Mouse (Mus musculus): ENCODE results near the gene Tssk2. TPM values are rescaled to one million over a fixed set of nuclear protein-coding genes. Genes with fewer than 3 reads are reported as not detected.

The Tssk2 gene
- polyA plus RNA-seq, 1 experiment: 0.07 TPM

- H3K79me2 ChIP-seq (ENCODE audit: control insufficient read depth, insufficient read depth): no peaks in the 10 kb centered on the region
- no peak overlapping the region for H3K4me2 ChIP-seq (ENCODE audit: low read depth)
- peaks cover 35% of the 10 kb centered on the region for H3K36me3 ChIP-seq (ENCODE audit: control insufficient read depth, insufficient read depth)
- H3ac ChIP-seq (ENCODE audit: control insufficient read depth, insufficient read length): no peak overlapping the region
- no peak overlapping the region for H3K4me3 ChIP-seq
- no peaks in the 10 kb centered on the region for H3K27me3 ChIP-seq (ENCODE audit: control insufficient read depth, insufficient read depth, insufficient read length)
- TF ChIP-seq TCF12 (IDR thresholded peaks at IDR 0.05; ENCODE audit: insufficient read depth, poor library complexity, severe bottlenecking) (no peak), CEBPB (IDR thresholded peaks at IDR 0.05; ENCODE audit: insufficient read depth, poor library complexity, severe bottlenecking) (no peak), USF1 (IDR thresholded peaks at IDR 0.05; ENCODE audit: low read depth) (no peak), MAX (IDR thresholded peaks at IDR 0.05; ENCODE audit: low read depth) (no peak), REST (IDR thresholded peaks at IDR 0.05; ENCODE audit: insufficient read depth, insufficient read length) (no peak), TCF3 (IDR thresholded peaks at IDR 0.05; ENCODE audit: insufficient read length, low read depth) (no peak), POLR2A (IDR thresholded peaks at IDR 0.05; ENCODE audit: insufficient read length, low read depth) (no peak), E2F4 (IDR thresholded peaks at IDR 0.05; ENCODE audit: insufficient read depth) (no peak), SRF (IDR thresholded peaks at IDR 0.05; ENCODE audit: control insufficient read depth, insufficient read length, low read depth) (no peak), MYOG (IDR thresholded peaks at IDR 0.05; ENCODE audit: control insufficient read depth in 1 of 3, insufficient read depth in 1 of 3, insufficient read length in 2 of 3, low read depth in 2 of 3) (no peak), POLR2AphosphoS2 (IDR thresholded peaks at IDR 0.05; ENCODE audit: insufficient read length, low read depth) (no peak), MYOD1 (IDR thresholded peaks at IDR 0.05; ENCODE audit: control insufficient read depth in 1 of 3, insufficient read length in 2 of 3, low read depth in 2 of 3) (no peak)
Measured at GRCm38 (mm10) chr16:17853263-17853662, 45.2 kb upstream of the Tssk2 start.

GRCm38 (mm10) chr16:17857157-17857556, 41.3 kb upstream of the Tssk2 start:
- Histone ChIP-seq H3K4me2 (ENCODE audit: low read depth) (no peak overlapping the region), H3K36me3 (ENCODE audit: control insufficient read depth, insufficient read depth) (peaks cover 22% of the 10 kb centered on the region), H3K4me3 (no peak overlapping the region), H3K79me2 (ENCODE audit: control insufficient read depth, insufficient read depth) (no peaks in the 10 kb centered on the region), H3ac (ENCODE audit: control insufficient read depth, insufficient read length) (no peak overlapping the region), H3K27me3 (ENCODE audit: control insufficient read depth, insufficient read depth, insufficient read length) (no peaks in the 10 kb centered on the region)
- TF ChIP-seq POLR2AphosphoS2 (IDR thresholded peaks at IDR 0.05; ENCODE audit: insufficient read length, low read depth) (no peak), USF1 (IDR thresholded peaks at IDR 0.05; ENCODE audit: low read depth) (no peak), CEBPB (IDR thresholded peaks at IDR 0.05; ENCODE audit: insufficient read depth, poor library complexity, severe bottlenecking) (no peak), SRF (IDR thresholded peaks at IDR 0.05; ENCODE audit: control insufficient read depth, insufficient read length, low read depth) (no peak), MAX (IDR thresholded peaks at IDR 0.05; ENCODE audit: low read depth) (no peak), TCF3 (IDR thresholded peaks at IDR 0.05; ENCODE audit: insufficient read length, low read depth) (no peak), E2F4 (IDR thresholded peaks at IDR 0.05; ENCODE audit: insufficient read depth) (no peak), MYOG (IDR thresholded peaks at IDR 0.05; ENCODE audit: control insufficient read depth in 1 of 3, insufficient read depth in 1 of 3, insufficient read length in 2 of 3, low read depth in 2 of 3) (no peak), TCF12 (IDR thresholded peaks at IDR 0.05; ENCODE audit: insufficient read depth, poor library complexity, severe bottlenecking) (no peak), REST (IDR thresholded peaks at IDR 0.05; ENCODE audit: insufficient read depth, insufficient read length) (no peak), MYOD1 (IDR thresholded peaks at IDR 0.05; ENCODE audit: control insufficient read depth in 1 of 3, insufficient read length in 2 of 3, low read depth in 2 of 3) (no peak)

- Histone ChIP-seq H3ac (ENCODE audit: control insufficient read depth, insufficient read length) (no peak overlapping the region), H3K4me3 (no peak overlapping the region), H3K79me2 (ENCODE audit: control insufficient read depth, insufficient read depth) (no peaks in the 10 kb centered on the region), H3K4me2 (ENCODE audit: low read depth) (no peak overlapping the region), H3K36me3 (ENCODE audit: control insufficient read depth, insufficient read depth) (peaks cover 18% of the 10 kb centered on the region), H3K27me3 (ENCODE audit: control insufficient read depth, insufficient read depth, insufficient read length) (no peaks in the 10 kb centered on the region)
- TF ChIP-seq E2F4 (IDR thresholded peaks at IDR 0.05; ENCODE audit: insufficient read depth) (no peak), POLR2A (IDR thresholded peaks at IDR 0.05; ENCODE audit: insufficient read length, low read depth) (no peak), POLR2AphosphoS2 (IDR thresholded peaks at IDR 0.05; ENCODE audit: insufficient read length, low read depth) (no peak), REST (IDR thresholded peaks at IDR 0.05; ENCODE audit: insufficient read depth, insufficient read length) (no peak), CEBPB (IDR thresholded peaks at IDR 0.05; ENCODE audit: insufficient read depth, poor library complexity, severe bottlenecking) (no peak), TCF3 (IDR thresholded peaks at IDR 0.05; ENCODE audit: insufficient read length, low read depth) (no peak), SRF (IDR thresholded peaks at IDR 0.05; ENCODE audit: control insufficient read depth, insufficient read length, low read depth) (no peak), MYOD1 (IDR thresholded peaks at IDR 0.05; ENCODE audit: control insufficient read depth in 1 of 3, insufficient read length in 2 of 3, low read depth in 2 of 3) (no peak), USF1 (IDR thresholded peaks at IDR 0.05; ENCODE audit: low read depth) (no peak), MAX (IDR thresholded peaks at IDR 0.05; ENCODE audit: low read depth) (no peak), TCF12 (IDR thresholded peaks at IDR 0.05; ENCODE audit: insufficient read depth, poor library complexity, severe bottlenecking) (no peak), MYOG (IDR thresholded peaks at IDR 0.05; ENCODE audit: control insufficient read depth in 1 of 3, insufficient read depth in 1 of 3, insufficient read length in 2 of 3, low read depth in 2 of 3) (no peak)
Measured at GRCm38 (mm10) chr16:17858592-17858991, 39.8 kb upstream of the Tssk2 start.

GRCm38 (mm10) chr16:17865293-17865692, 33.1 kb upstream of the Tssk2 start:
- TF ChIP-seq TCF3 (IDR thresholded peaks at IDR 0.05; ENCODE audit: insufficient read length, low read depth): no peak
- no peak for TF ChIP-seq MYOD1 (IDR thresholded peaks at IDR 0.05; ENCODE audit: control insufficient read depth in 1 of 3, insufficient read length in 2 of 3, low read depth in 2 of 3)
- TF ChIP-seq TCF12 (IDR thresholded peaks at IDR 0.05; ENCODE audit: insufficient read depth, poor library complexity, severe bottlenecking): no peak
- no peak for TF ChIP-seq E2F4 (IDR thresholded peaks at IDR 0.05; ENCODE audit: insufficient read depth)
- no peak for TF ChIP-seq POLR2AphosphoS2 (IDR thresholded peaks at IDR 0.05; ENCODE audit: insufficient read length, low read depth)
- TF ChIP-seq MYOG (IDR thresholded peaks at IDR 0.05; ENCODE audit: control insufficient read depth in 1 of 3, insufficient read depth in 1 of 3, insufficient read length in 2 of 3, low read depth in 2 of 3): no peak
- no peak for TF ChIP-seq POLR2A (IDR thresholded peaks at IDR 0.05; ENCODE audit: insufficient read length, low read depth)
- no peak for TF ChIP-seq USF1 (IDR thresholded peaks at IDR 0.05; ENCODE audit: low read depth)
- no peak for TF ChIP-seq MAX (IDR thresholded peaks at IDR 0.05; ENCODE audit: low read depth)
- Histone ChIP-seq H3K79me2 (ENCODE audit: control insufficient read depth, insufficient read depth) (peaks cover 4% of the 10 kb centered on the region), H3K4me3 (no peak overlapping the region), H3K4me2 (ENCODE audit: low read depth) (no peak overlapping the region), H3ac (ENCODE audit: control insufficient read depth, insufficient read length) (no peak overlapping the region), H3K27me3 (ENCODE audit: control insufficient read depth, insufficient read depth, insufficient read length) (no peaks in the 10 kb centered on the region), H3K36me3 (ENCODE audit: control insufficient read depth, insufficient read depth) (no peaks in the 10 kb centered on the region)
